Mouse (Mus musculus): ENCODE data around the gene Hoxc11. TPM values are rescaled to one million over a fixed set of nuclear protein-coding genes. Genes with fewer than 3 reads are reported as not detected.

The Hoxc11 gene
- polyA plus RNA-seq (2014; fragmentation: Nextera tagmentation; extraction: Ambion mirVana): not detected in 2 replicates

GRCm38 (mm10) chr15:102954192-102955006, at the start of gene Hoxc11:
Gene Hoxc11 (plus strand): TSS chr15:102954427.
- Histone ChIP-seq H3K9ac (ENCODE audit: low read length) (no peak within 1 kb of the TSS), H3K9me3 (ENCODE audit: control insufficient read depth, low read length) (no peaks in the 10 kb centered on the region), H3K4me3 (ENCODE audit: low read depth, low read length) (no peak within 1 kb of the TSS), H3K27ac (ENCODE audit: low read depth, low read length) (no peak within 1 kb of the TSS), H3K36me3 (ENCODE audit: control insufficient read depth, insufficient read depth, low read length) (no peaks in the 10 kb centered on the region), H3K27me3 (ENCODE audit: control insufficient read depth, insufficient read depth, low read length) (peaks cover 98% of the 10 kb centered on the region), H3K4me2 (no peak within 1 kb of the TSS), H3K4me1 (ENCODE audit: control insufficient read depth, insufficient read depth, low read length) (no peaks in the 10 kb centered on the region)
- DNase-seq (ENCODE audit: low spot score, missing footprints) (peak; percentile 96), ATAC-seq (ENCODE audit: low FRiP score) (no peak)
- under 1% methylated on average over 56 of the region's 57 CpGs for WGBS

- H3K9me3 ChIP-seq (ENCODE audit: control insufficient read depth, low read length): no peaks in the 10 kb centered on the region
- H3K4me3 ChIP-seq (ENCODE audit: low read depth, low read length): no peak overlapping the region
- WGBS: 74% methylated on average over 1 of the region's 1 CpGs
- no peak overlapping the region for H3K9ac ChIP-seq (ENCODE audit: low read length)
- no peaks in the 10 kb centered on the region for H3K4me1 ChIP-seq (ENCODE audit: control insufficient read depth, insufficient read depth, low read length)
- peaks cover 51% of the 10 kb centered on the region for H3K27me3 ChIP-seq (ENCODE audit: control insufficient read depth, insufficient read depth, low read length)
- no peak for ATAC-seq (ENCODE audit: low FRiP score)
- DNase-seq (ENCODE audit: low spot score, missing footprints): peak; percentile 68
- no peak overlapping the region for H3K4me2 ChIP-seq
- no peaks in the 10 kb centered on the region for H3K36me3 ChIP-seq (ENCODE audit: control insufficient read depth, insufficient read depth, low read length)
- no peak overlapping the region for H3K27ac ChIP-seq (ENCODE audit: low read depth, low read length)
Measured at GRCm38 (mm10) chr15:102904946-102905345, 49.3 kb upstream of the Hoxc11 start.

GRCm38 (mm10) chr15:102909536-102909935, 44.7 kb upstream of the Hoxc11 start:
- Histone ChIP-seq H3K36me3 (ENCODE audit: control insufficient read depth, insufficient read depth, low read length) (no peaks in the 10 kb centered on the region), H3K9me3 (ENCODE audit: control insufficient read depth, low read length) (no peaks in the 10 kb centered on the region), H3K4me2 (no peak overlapping the region), H3K4me1 (ENCODE audit: control insufficient read depth, insufficient read depth, low read length) (no peaks in the 10 kb centered on the region), H3K27ac (ENCODE audit: low read depth, low read length) (no peak overlapping the region), H3K27me3 (ENCODE audit: control insufficient read depth, insufficient read depth, low read length) (peaks cover 88% of the 10 kb centered on the region), H3K4me3 (ENCODE audit: low read depth, low read length) (no peak overlapping the region), H3K9ac (ENCODE audit: low read length) (no peak overlapping the region)
- ATAC-seq (ENCODE audit: low FRiP score): no peak
- DNase-seq (ENCODE audit: low spot score, missing footprints): peak; percentile 86
- 1% methylated on average over 4 of the region's 4 CpGs for WGBS

- DNase-seq (ENCODE audit: low spot score, missing footprints) (no peak), ATAC-seq (ENCODE audit: low FRiP score) (no peak)
- Histone ChIP-seq H3K4me1 (ENCODE audit: control insufficient read depth, insufficient read depth, low read length) (no peaks in the 10 kb centered on the region), H3K9ac (ENCODE audit: low read length) (no peak overlapping the region), H3K36me3 (ENCODE audit: control insufficient read depth, insufficient read depth, low read length) (no peaks in the 10 kb centered on the region), H3K4me3 (ENCODE audit: low read depth, low read length) (no peak overlapping the region), H3K9me3 (ENCODE audit: control insufficient read depth, low read length) (no peaks in the 10 kb centered on the region), H3K4me2 (no peak overlapping the region), H3K27me3 (ENCODE audit: control insufficient read depth, insufficient read depth, low read length) (peaks cover 91% of the 10 kb centered on the region), H3K27ac (ENCODE audit: low read depth, low read length) (no peak overlapping the region)
- 0% methylated on average over 18 of the region's 18 CpGs for WGBS
Measured at GRCm38 (mm10) chr15:102910038-102910437, 44.2 kb upstream of the Hoxc11 start.

- Histone ChIP-seq H3K27me3 (ENCODE audit: control insufficient read depth, insufficient read depth, low read length) (peaks cover 90% of the 10 kb centered on the region), H3K4me3 (ENCODE audit: low read depth, low read length) (no peak overlapping the region), H3K9me3 (ENCODE audit: control insufficient read depth, low read length) (no peaks in the 10 kb centered on the region), H3K27ac (ENCODE audit: low read depth, low read length) (no peak overlapping the region), H3K9ac (ENCODE audit: low read length) (no peak overlapping the region), H3K36me3 (ENCODE audit: control insufficient read depth, insufficient read depth, low read length) (no peaks in the 10 kb centered on the region), H3K4me2 (no peak overlapping the region), H3K4me1 (ENCODE audit: control insufficient read depth, insufficient read depth, low read length) (no peaks in the 10 kb centered on the region)
- ATAC-seq (ENCODE audit: low FRiP score) (no peak), DNase-seq (ENCODE audit: low spot score, missing footprints) (peak; percentile 97)
- 1% methylated on average over 22 of the region's 22 CpGs for WGBS
Measured at GRCm38 (mm10) chr15:102910496-102911095, 43.6 kb upstream of the Hoxc11 start.

- peaks cover 92% of the 10 kb centered on the region for H3K27me3 ChIP-seq (ENCODE audit: control insufficient read depth, insufficient read depth, low read length)
- no peak overlapping the region for H3K4me3 ChIP-seq (ENCODE audit: low read depth, low read length)
- ATAC-seq (ENCODE audit: low FRiP score) (no peak), DNase-seq (ENCODE audit: low spot score, missing footprints) (peak; percentile 94)
- H3K4me2 ChIP-seq: no peak overlapping the region
- H3K36me3 ChIP-seq (ENCODE audit: control insufficient read depth, insufficient read depth, low read length): no peaks in the 10 kb centered on the region
- no peaks in the 10 kb centered on the region for H3K4me1 ChIP-seq (ENCODE audit: control insufficient read depth, insufficient read depth, low read length)
- H3K27ac ChIP-seq (ENCODE audit: low read depth, low read length): no peak overlapping the region
- WGBS: under 1% methylated on average over 19 of the region's 19 CpGs
- H3K9me3 ChIP-seq (ENCODE audit: control insufficient read depth, low read length): no peaks in the 10 kb centered on the region
- no peak overlapping the region for H3K9ac ChIP-seq (ENCODE audit: low read length)
Measured at GRCm38 (mm10) chr15:102913038-102913585, 41.1 kb upstream of the Hoxc11 start.

- Histone ChIP-seq H3K9me3 (ENCODE audit: control insufficient read depth, low read length) (no peaks in the 10 kb centered on the region), H3K36me3 (ENCODE audit: control insufficient read depth, insufficient read depth, low read length) (no peaks in the 10 kb centered on the region), H3K27ac (ENCODE audit: low read depth, low read length) (no peak overlapping the region), H3K4me2 (no peak overlapping the region), H3K27me3 (ENCODE audit: control insufficient read depth, insufficient read depth, low read length) (peaks cover 95% of the 10 kb centered on the region), H3K4me1 (ENCODE audit: control insufficient read depth, insufficient read depth, low read length) (peaks cover 2% of the 10 kb centered on the region; the same call in 1 of the 2 replicates), H3K9ac (ENCODE audit: low read length) (no peak overlapping the region), H3K4me3 (ENCODE audit: low read depth, low read length) (no peak overlapping the region)
- ATAC-seq (ENCODE audit: low FRiP score): no peak
- 1% methylated on average over 20 of the region's 20 CpGs for whole genome bisulfite sequencing
- peak; percentile 94 for DNase-seq (ENCODE audit: low spot score, missing footprints)
Measured at GRCm38 (mm10) chr15:102917972-102918572, 36.2 kb upstream of the Hoxc11 start.

GRCm38 (mm10) chr15:102918611-102919265, 35.5 kb upstream of the Hoxc11 start:
- ATAC-seq (ENCODE audit: low FRiP score) (no peak), DNase-seq (ENCODE audit: low spot score, missing footprints) (peak; percentile 92)
- H3K4me3 ChIP-seq (ENCODE audit: low read depth, low read length): no peak overlapping the region
- no peak overlapping the region for H3K9ac ChIP-seq (ENCODE audit: low read length)
- H3K27ac ChIP-seq (ENCODE audit: low read depth, low read length): no peak overlapping the region
- H3K9me3 ChIP-seq (ENCODE audit: control insufficient read depth, low read length): no peaks in the 10 kb centered on the region
- 2% methylated on average over 7 of the region's 7 CpGs for WGBS
- peaks cover 2% of the 10 kb centered on the region; the same call in 1 of the 2 replicates for H3K4me1 ChIP-seq (ENCODE audit: control insufficient read depth, insufficient read depth, low read length)
- H3K4me2 ChIP-seq: no peak overlapping the region
- no peaks in the 10 kb centered on the region for H3K36me3 ChIP-seq (ENCODE audit: control insufficient read depth, insufficient read depth, low read length)
- peaks cover 95% of the 10 kb centered on the region for H3K27me3 ChIP-seq (ENCODE audit: control insufficient read depth, insufficient read depth, low read length)
